Mouse (Mus musculus) lung, postnatal 0 days (tissue): Measurements from ENCODE around the gene Reep6.
"Not testable (repeated sequence)": the region's sequence is repeated elsewhere in the genome, so short reads cannot be mapped to it uniquely, and the experiment has no call there.

ENCODE experiments used
- CTCF ChIP-seq: IDR thresholded peaks from 2 replicates; pipeline ENCODE4 v1.5.1; 2016; ENCODE audit warnings: antibody characterized with exemption, mild to moderate bottlenecking
- EP300 ChIP-seq: IDR thresholded peaks from 2 replicates; pipeline ENCODE4 v1.6.1; 2016; ENCODE audit warnings: antibody characterized with exemption, mild to moderate bottlenecking, control low read depth

GRCm38 (mm10) chr10:80345929-80346328 is 16.2 kb downstream of the Reep6 start:
- not testable (repeated sequence) for TF ChIP-seq CTCF, EP300
